Mouse (Mus musculus): ENCODE results near the gene Ccdc150. TPM values are rescaled to one million over a fixed set of nuclear protein-coding genes. Genes with fewer than 3 reads are reported as not detected.

Gene Ccdc150
- total RNA-seq (2021): under 1 TPM; 0.22 to 0.39 TPM
- long read RNA-seq, experiment 1, partial matches to known transcripts: 1 of 3 reads
- long read RNA-seq, experiment 1, other reads (novel, unspliced or antisense): 2 of 3 reads
- long read RNA-seq, experiment 2, partial matches to known transcripts: 2 of 3 reads
- long read RNA-seq, experiment 2, other reads (novel, unspliced or antisense): 1 of 3 reads

DNA sequence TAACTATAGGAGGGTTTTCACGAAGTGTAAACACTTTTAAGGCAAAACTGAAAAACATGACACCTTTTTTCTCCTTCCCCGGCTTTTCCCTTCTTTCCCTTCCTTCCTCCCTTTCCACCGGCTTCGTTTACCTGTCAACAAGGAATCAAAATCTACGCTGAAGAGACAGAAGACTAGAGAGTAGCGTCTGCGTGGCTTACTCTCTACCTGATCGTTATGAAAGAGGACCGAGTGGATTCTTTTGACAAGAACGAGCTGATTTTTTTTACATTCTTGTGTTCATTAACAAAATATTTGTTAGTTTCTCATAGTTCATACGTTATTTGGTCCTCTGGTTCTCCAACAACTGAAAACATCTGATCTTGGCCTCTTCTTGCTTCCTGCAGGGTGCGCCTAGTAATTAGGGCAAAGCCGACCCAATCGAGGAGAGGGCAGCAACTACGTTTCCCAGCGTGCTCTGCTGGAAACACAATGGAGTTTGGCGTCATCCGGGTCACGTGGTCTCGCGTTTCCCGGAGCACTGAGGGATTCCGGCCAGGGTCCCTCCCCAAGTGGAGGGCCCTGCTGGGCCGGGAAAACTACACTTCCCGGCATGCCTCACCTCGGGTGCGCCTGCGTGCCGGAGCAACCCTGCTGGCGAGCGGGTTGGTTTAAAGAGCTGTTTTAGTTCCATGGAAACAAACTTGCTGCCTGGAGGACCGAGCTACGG, at the start of gene Ccdc150:
TSS of gene Ccdc150 (plus strand) at position 526 of the 709 bp plus-strand sequence.
- intact Hi-C loops (cut with DNase I): loop anchor here (5.0 kb wide), 1 partner anchor 343 kb away; no protein-coding TSS in a partner anchor
- DNase-seq: peak; percentile 95 to 98

GRCm38 (mm10) chr1:54220273-54220672, 30.2 kb upstream of the Ccdc150 start:
- intact Hi-C loops (cut with DNase I): no loop called here

GRCm38 (mm10) chr1:54242722-54243121, 7.8 kb upstream of the Ccdc150 start:
- DNase-seq: no peak
- intact Hi-C loops (cut with DNase I): no loop called here

More at GRCm38 (mm10) chr1:54220273-54220672, 30.2 kb upstream of the Ccdc150 start:
- no peak for DNase-seq

DNA sequence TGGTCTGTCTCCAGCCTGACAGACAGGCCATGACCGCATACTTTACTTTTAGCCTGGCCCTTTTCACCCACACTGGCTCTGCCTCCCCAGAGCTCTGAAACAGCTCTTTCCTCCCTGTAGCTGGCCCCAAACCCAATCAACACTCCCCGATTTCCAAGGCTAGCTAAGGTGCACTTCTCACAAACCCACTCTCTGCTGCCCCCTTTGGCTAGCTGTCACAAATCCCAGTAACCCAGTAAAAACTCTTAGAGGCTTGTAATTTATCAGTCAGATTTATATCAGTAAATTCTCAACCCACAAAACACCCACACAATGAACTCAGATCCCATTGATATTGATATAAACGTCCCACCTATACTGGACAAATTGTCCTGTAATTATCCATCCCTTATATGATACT, 25.1 kb downstream of the Ccdc150 start:
- DNase-seq: no peak
- intact Hi-C loops (cut with DNase I): no loop called here

DNA sequence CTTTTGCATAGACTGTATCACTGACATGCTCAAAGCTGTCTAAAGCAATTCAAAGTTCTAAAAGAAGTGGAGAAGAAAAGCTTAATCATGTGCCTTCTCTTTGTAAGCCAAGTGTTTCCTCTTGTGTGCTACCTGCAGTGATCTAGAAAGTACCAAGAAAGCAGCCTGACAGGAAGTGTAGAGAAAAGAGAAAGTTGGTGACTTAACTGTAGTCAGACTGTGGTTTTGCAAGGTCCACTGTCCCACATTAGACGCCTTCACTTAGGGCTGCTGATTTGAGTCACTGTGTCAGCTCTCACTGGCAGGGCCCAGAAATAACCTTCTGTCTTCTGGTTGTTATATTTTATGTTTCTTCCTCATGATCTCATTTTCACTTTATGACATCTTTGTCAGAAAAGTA, 29.1 kb downstream of the Ccdc150 start:
- intact Hi-C loops (cut with DNase I): no loop called here
- DNase-seq: no peak

DNA sequence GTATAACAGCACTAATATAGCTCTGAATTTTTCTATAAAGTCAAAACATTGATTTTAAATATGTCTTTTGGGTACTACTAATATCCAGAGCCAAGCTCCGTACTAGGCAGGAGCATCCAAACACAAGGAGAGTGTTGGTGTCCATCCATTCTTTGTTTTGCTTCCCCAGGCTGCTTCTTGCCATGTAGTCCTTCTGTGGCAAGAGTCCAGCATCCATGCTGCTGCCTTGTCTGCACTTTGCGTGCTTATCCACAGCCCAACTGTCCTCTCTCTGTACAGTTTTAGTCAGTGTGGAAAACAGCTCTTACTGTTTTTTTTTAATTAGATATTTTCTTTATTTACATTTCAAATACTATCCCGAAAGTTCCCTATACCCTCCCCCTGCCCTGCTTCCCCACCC, 30.2 kb downstream of the Ccdc150 start:
- intact Hi-C loops (cut with DNase I): no loop called here
- no peak for DNase-seq

DNA sequence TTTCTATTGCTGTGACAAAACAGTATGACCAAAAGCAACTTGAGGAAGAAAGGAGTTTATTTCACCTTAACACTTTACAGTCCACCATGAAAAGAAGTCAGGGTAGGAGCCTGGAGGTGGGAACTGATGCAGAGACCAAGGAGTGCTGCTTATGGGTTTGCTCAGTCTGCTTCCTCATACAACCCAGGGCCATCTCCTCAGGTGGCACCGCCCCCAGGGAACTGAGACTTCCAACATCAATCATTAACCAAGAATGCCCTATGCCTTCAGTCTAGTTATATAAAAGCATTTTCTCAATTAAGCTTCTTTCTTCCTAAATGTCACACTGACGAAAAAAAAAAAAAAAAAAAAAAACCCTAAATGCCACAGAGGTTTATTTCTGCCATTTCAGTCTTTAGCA, 55.9 kb downstream of the Ccdc150 start:
- no peak for DNase-seq
- intact Hi-C loops (cut with DNase I): no loop called here

DNA sequence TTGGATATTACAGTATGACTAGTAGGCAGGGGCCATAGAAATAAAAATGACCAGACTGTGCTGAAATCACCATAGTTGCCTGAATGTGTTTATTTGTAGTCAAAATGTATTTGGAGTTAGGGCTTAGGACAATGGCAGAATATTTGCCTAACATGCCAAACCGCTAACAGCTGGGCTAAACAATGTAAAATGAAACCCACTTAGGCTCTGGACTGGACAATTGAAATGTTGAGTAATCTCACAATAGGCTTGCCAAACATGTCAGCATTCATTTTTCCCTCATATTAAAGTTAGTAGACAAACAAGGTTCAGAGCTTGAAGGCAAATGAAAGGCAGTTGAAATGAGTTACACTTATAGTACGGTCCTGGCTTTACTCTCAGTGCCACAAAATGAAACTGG, 76.2 kb downstream of the Ccdc150 start:
- DNase-seq: no peak
- intact Hi-C loops (cut with DNase I): no loop called here

DNA sequence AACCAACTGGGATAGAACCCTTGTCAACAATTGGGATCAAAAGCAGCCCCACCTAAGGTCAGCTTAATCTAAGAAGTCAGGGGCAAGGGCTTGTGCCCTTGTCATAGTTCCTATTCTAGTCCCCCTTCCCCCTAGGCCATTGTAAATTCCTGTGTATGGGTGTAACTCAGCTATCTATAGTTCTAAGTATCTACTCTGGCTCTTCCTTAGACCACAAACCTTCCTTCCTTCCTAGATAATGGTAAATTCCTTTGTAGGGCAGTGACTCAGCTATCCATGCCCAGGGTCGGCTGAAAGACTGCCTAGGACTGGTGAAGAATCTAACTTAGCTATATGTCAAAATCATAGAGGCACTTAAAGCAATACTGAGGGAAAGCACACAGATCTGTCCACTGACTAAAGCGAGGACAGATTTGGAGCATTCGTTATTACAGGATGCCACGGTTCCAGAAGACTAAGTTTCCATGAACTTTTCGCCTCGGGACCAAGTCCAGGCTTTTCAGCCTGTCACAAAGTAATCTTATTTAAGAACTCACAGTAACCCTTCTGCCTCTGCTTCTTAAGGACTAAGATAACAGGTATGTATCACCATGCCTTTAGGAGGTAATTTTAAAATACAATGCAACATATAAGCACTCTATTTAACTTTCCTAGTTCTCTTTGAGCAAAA, 77.5 kb downstream of the Ccdc150 start:
- intact Hi-C loops (cut with DNase I): no loop called here
- no peak for DNase-seq

DNA sequence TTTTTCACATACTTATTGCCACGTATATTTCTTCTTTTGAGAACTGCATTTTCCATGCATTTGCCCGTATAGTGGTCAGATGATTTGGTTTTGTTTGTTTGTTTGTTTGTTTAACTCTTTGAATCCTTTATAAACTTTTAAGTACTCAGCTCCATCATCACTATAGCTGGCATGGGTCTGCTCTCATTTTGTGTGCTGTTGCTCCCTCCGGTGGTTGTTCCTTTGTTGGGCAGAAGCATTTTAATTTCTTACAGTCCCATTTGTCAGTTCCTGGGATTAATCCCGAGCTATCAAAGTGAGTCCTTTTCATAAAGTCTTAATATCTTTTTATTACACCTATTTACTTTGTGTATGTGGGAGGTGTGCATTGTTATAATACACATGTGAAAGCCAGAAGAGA, 82.5 kb downstream of the Ccdc150 start:
- DNase-seq: peak; percentile 26 to 51
- intact Hi-C loops (cut with DNase I): loop anchor here (2.0 to 5.0 kb wide), 2 partner anchors 424 to 616 kb away; no protein-coding TSS in a partner anchor

DNA sequence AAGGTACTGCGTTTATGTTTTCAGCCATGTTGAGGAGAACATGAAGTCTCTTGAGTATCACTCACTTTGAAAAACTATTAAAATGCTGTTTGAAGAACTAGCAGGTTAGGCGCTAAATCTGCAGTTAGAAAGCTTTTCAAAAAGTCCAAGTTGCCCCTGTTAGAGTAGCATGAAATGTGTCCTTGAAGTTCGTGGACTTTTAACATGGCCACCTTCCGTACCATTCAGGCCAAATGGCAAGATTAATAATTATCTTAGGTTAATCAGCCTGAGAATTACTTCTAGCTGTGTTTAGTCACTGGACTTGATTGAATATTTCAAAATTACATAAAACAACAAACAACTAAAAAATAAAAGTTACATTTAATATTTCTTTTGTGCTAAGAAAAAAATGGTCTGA, 104.3 kb downstream of the Ccdc150 start:
- intact Hi-C loops (cut with DNase I): no loop called here
- DNase-seq: no peak

DNA sequence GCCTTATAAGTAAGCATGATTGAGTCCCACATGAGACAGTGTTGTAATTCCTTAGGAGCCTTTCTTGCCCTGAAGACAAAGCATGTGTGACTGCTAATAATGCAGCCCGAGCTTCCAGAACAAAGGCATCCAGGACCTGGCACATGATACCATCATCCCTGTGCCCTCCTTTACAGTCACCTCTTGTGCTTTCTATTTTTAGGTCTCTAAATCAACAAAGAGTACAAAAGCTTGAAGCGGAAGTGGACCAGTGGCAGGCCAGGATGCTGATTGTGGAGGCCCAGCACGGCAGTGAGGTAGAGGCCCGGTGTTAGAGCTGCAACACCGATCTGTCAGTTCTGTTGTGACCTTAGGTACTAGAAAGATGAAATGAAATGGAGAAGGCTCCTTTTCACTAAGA, 105.0 kb downstream of the Ccdc150 start:
- intact Hi-C loops (cut with DNase I): no loop called here
- peak; percentile 9 to 12 for DNase-seq

- peak; percentile 1 to 3 for DNase-seq
Measured at GRCm38 (mm10) chr1:54356566-54356965, 106.1 kb downstream of the Ccdc150 start.

DNA sequence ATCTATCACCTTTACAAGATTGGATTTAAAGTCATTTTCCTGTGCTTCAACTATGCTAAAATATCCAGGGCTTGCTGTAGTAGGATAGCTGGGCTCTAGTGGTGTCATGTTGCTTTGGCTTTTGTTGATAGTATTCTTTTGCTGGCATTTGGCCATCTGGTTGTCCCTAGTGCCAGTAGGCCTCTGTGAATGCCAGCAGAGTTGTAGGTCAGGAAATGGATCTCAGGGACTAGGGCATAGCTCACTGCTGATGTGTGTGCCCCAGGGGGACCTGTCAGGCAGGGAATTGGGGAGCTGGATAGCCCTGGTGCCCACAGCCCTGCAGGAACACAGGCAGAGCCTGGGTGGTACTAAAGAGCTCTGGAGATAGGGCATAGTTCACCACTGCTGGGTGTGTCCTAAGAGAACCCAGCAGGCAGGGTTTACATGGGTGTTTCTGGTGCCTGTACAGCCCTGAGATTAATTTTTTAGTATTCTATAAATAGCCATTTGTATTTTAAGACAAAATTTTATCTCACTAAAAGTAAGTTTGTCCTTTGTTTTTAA, 127.1 kb downstream of the Ccdc150 start:
- intact Hi-C loops (cut with DNase I): no loop called here

More at GRCm38 (mm10) chr1:54356566-54356965, 106.1 kb downstream of the Ccdc150 start:
- intact Hi-C loops (cut with DNase I): no loop called here

DNA sequence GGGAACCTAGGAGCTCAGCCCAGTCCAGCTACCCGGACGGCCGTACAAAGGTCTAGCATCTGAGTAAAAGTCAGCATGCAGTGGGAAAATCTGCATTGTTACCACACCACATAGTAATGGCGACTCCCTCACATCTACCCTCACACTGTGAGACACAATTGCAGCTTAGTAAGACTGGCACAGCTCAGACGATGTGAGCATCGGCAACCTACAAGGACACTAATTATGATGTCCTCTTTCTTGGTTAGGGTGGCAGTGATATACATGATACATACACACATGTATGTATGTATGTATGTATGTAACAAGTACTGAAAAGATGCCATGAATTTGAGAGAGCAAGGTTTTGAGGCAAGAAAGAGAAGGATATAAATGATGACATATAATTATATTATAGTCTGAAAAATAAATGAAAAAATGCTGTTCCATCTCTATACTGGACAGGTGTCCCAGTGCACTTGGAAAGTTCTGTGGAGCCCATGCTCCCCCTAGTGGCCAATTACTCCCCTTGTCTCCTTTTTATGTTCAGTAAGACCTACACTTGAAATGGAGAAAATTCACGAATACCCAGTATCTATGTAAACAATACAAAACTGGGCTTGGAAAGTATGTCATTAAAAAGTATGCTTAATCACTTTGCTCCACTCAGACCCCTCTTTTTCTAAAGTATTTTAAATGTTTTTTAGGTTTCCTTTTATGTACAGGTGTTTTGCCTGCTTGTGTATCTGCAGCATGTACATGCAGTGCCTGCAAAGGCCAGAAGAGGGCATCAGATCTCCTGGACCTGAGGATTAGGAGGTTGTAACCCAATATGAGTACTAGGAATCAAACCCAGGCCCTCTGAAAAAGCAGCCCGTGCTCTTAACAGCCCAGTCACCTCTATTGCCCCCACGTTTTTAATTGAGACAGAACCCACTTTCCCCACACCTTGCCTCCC, 130.8 kb downstream of the Ccdc150 start:
- peak; percentile 65 to 79 for DNase-seq
- intact Hi-C loops (cut with DNase I): loop anchor here (5.0 kb wide), 1 partner anchor 474 kb away; no protein-coding TSS in a partner anchor

More for the DNA sequence above, 127.1 kb downstream of the Ccdc150 start:
- DNase-seq: peak; percentile 6 to 60

- DNase-seq: no peak
Measured at GRCm38 (mm10) chr1:54384221-54384620, 133.7 kb downstream of the Ccdc150 start.

GRCm38 (mm10) chr1:54402736-54403135, 152.3 kb downstream of the Ccdc150 start:
- intact Hi-C loops (cut with DNase I): no loop called here
- no peak for DNase-seq

More at GRCm38 (mm10) chr1:54384221-54384620, 133.7 kb downstream of the Ccdc150 start:
- intact Hi-C loops (cut with DNase I): loop anchor here (5.0 kb wide), 1 partner anchor 477 kb away; no protein-coding TSS in a partner anchor
